Mouse (Mus musculus): Measurements from ENCODE around the gene 4930426L09Rik.

4930426L09Rik gene

GRCm38 (mm10) chr2:18998054-18998478, at the start of gene 4930426L09Rik, which contains the start of gene Pip4k2a:
TSS of gene 4930426L09Rik (plus strand) at chr2:18998343.
TSS of gene Pip4k2a (minus strand) at chr2:18998126.
- peak; percentile 87 for DNase-seq (ENCODE audit: low read depth)

DNA sequence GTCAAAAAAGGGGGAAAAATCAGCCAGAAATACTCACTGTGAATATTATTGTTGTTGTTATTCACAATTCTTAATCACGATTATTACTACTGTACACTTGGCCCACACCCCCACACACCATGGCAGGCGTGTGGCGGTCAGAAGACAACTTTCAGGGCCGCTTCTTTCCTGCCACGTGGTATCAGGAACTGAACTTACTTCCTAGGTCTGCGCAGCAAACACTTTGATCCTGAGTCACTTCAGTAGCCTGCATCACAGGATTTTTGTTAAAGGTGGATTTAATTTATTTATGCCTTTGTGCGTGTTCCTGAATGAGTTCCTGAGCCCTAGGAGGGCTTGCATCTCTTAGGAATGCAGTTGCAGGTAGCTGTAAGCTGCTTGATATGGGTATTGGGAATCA, 49.4 kb upstream of the 4930426L09Rik start:
- DNase-seq (ENCODE audit: low read depth) = peak; percentile 50

GRCm38 (mm10) chr2:18950758-18951157, 47.4 kb upstream of the 4930426L09Rik start:
- DNase-seq (ENCODE audit: low read depth) = peak; percentile 42

DNA sequence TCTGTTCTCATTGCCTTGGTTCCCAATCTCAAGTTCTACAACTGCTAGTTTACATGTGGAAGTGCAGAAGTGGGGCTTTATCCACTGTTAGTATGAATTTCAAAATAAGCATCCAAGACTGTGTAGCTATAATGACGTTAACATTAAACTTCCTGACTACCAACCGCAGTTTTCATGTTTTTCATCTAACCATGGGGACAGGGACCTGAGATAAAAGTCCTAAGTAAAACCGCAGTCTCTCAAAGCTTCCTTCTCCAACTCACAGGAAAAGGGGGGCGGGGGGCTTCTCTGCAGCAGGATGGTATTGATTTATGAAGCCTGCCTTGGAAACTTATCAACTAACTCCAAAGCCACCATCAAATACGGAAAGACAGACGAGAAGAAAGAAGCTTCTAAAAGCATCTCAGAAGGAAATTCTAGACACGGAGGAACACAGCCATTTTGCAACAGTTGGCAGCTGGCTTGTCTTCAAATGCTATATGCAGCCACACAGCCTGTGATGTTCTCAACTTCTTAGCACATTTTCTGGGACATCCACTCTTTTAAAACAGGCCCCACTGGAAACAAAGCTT, 46.0 kb upstream of the 4930426L09Rik start:
- peak; percentile 98 for DNase-seq (ENCODE audit: low read depth)

DNA sequence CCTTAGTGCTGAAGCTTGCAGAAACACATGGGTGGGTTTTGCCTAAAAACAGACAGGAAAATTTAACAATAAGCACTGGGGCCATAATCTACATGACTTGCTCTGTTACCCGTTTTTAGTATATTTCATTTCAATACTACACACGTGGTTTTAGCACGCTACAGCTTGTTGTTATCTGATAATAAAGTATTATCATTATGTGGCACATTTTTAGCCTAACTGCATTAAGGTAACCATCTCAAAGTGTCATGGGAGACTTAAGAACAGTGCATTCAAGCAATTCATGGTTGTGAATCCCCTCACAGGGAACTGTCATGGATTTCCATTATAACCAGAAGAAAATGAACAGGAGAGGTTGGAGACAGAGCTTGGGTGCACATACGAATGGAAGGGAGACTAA, 43.7 kb upstream of the 4930426L09Rik start:
- DNase-seq (ENCODE audit: low read depth) = no peak

- no peak for DNase-seq (ENCODE audit: low read depth)
Observed at GRCm38 (mm10) chr2:18955022-18955421, 43.1 kb upstream of the 4930426L09Rik start.

DNA sequence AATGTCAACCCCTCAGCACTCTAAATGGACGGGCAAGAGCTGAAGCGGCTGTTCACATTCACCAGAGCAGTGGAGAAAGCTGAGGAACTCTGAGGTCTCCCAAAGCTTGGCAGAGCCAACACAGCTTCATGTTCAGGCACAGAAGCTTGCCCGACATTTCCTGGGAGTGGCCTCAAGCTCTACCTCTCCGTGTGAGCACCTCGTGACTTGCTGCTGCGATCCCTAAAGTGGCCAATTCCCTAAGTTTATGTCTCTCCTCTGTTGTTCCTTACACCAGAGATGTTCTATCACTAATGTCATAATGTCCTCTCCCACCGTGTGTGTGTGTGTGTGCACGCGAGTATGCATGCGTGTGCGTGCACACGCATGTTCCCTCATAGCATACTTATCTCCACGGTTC, 42.5 kb upstream of the 4930426L09Rik start:
- peak; percentile 33 for DNase-seq (ENCODE audit: low read depth)

DNA sequence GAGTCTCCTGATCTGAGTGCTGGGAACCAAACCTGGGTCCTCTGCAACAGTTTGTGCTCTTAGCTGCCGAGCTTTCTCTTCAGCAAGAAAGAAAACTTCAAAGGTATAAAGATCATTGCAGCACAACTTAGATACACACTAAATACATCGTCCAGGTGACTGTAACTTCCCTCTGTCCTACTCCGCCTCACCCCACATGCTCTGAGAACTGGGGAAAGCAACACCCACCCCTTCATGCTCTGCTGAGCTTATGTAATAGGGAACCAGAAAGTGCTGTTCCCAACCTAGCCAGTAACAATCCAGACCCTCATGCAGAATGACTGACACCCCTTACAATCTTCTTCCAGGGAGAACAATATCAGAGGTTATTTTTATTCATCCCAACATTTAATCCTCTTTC, 41.7 kb upstream of the 4930426L09Rik start:
- DNase-seq (ENCODE audit: low read depth) = no peak

GRCm38 (mm10) chr2:18956945-18957344, 41.2 kb upstream of the 4930426L09Rik start:
- DNase-seq (ENCODE audit: low read depth) = peak; percentile 70

DNA sequence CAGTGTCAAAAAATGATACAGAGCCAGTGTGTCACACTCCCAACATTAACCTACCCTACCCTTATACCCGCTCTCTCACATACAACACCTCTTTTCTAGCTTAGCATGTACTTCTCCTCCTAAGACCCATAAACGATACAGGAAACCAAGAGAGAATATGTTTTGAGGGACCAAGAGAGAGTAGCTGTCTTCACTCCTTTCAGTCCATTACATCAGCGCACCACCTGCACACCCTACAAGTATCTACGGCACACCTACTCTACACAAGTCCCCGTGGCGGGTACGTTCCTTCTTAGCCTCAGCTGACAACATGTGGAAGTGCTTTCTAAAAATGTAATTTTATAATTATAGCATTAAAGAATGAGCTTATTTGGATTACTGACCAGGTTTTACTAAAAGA, 40.7 kb upstream of the 4930426L09Rik start:
- no peak for DNase-seq (ENCODE audit: low read depth)

- no peak for DNase-seq (ENCODE audit: low read depth)
Observed at GRCm38 (mm10) chr2:18958044-18958443, 40.1 kb upstream of the 4930426L09Rik start.

GRCm38 (mm10) chr2:18958501-18958900, 39.6 kb upstream of the 4930426L09Rik start:
- DNase-seq (ENCODE audit: low read depth) = peak; percentile 84

DNA sequence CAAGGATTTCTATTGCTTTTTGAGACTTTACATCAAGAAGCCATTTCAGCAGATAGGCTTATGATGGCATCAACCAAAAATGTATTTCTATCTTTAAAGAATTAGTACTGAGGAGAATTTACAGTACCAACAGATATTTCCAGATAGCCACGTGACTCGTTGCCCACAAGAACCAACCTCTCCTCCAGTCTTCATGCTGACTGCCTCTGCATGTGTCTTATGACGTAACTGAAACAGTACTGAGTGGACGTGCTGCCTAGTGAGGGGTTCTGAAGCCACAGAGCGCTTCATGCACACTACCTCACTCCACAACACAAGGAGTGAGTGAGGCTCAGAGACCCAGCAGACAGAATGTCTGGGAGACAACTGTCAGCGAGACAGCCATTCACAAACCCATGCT, 39.1 kb upstream of the 4930426L09Rik start:
- peak; percentile 79 for DNase-seq (ENCODE audit: low read depth)

GRCm38 (mm10) chr2:18959558-18959957, 38.6 kb upstream of the 4930426L09Rik start:
- no peak for DNase-seq (ENCODE audit: low read depth)

DNA sequence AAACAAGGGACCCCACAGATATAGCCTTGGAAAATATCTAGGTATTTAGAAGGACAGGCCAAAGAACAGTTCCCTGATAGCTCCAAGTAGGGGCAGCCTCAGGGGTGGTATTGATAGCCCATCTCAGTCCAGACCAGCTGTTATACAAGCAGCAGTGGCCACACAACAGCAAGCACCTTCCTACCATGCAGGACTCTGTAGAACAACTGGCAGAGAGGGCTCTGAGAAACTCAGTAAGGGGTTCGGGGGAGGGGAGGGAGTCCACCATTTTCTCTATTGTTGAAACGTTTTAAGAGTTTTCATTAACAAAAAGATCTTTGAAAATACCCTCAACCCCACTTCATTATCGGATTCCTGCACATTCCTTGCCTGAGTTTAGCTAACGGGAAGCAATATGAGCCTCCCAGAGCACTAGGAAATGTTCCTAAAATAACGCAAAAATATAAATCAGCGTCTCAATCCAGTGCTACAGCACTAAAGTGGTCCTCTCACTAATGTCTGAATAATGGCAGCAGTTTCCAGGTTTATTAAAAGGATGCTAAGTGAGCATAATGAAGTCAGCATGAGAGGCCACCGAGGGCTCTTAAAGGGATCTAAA, 37.7 kb upstream of the 4930426L09Rik start:
- no peak for DNase-seq (ENCODE audit: low read depth)

GRCm38 (mm10) chr2:18962502-18962901, 35.6 kb upstream of the 4930426L09Rik start:
- peak; percentile 80 for DNase-seq (ENCODE audit: low read depth)

- no peak for DNase-seq (ENCODE audit: low read depth)
Observed at GRCm38 (mm10) chr2:18963286-18964040, 34.7 kb upstream of the 4930426L09Rik start.

DNA sequence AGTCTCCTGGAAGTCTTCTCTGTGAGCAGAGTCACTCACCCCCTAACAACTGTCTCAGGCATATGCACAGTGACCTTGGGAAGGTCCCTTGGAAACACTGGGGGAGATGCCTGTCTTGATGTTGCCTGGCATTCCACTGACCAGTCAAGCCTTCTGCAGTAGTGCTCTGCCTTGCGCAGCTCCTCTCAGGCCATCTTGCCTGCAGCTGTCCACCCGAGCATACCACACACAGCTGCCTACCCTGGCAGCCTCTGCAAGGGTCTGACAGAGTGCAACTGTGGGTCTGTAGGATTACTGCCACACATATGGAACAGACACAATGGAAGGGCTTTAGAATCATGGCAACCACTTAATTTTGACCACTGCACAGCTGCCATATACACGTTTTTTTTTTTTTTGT, 33.0 kb upstream of the 4930426L09Rik start:
- no peak for DNase-seq (ENCODE audit: low read depth)

DNA sequence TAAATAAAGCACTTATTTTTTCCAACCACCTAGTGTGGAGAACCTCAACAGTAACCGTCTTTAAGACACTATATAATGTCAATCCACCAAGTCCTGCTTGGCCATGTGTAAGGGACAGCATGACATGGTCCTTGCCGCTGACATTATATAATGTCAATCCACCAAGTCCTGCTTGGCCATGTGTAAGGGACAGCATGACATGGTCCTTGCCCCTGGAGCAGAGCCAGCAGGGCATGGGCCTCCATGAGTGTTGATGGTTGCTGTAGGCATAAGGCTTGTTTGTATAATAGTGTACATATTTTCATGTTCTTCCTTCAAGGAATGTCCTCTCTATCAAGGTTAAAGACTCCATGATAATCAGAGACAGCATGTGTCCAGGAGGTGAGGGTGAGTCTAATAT, 32.2 kb upstream of the 4930426L09Rik start:
- DNase-seq (ENCODE audit: low read depth) = no peak

DNA sequence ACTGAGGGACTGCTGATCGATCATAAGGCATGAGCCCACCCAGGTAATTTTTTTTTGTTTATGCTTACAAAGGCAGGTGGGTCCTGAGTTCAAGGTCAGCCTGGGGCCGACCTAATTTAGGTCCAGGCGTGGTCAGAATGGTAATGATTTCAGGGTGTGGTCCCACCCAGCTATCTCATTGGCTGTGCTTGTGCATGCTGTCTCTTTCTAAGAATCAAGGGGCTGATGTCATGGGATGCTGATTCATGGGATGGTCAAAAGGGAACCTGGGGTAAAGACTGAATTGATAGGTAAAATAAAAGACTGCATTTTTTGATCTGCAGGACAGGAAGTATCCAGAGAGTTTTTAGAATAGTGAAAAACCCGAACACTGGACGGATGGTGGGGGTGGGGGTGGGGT, 31.6 kb upstream of the 4930426L09Rik start:
- DNase-seq (ENCODE audit: low read depth) = no peak

GRCm38 (mm10) chr2:18967451-18968063, 30.6 kb upstream of the 4930426L09Rik start:
- DNase-seq (ENCODE audit: low read depth) = no peak

DNA sequence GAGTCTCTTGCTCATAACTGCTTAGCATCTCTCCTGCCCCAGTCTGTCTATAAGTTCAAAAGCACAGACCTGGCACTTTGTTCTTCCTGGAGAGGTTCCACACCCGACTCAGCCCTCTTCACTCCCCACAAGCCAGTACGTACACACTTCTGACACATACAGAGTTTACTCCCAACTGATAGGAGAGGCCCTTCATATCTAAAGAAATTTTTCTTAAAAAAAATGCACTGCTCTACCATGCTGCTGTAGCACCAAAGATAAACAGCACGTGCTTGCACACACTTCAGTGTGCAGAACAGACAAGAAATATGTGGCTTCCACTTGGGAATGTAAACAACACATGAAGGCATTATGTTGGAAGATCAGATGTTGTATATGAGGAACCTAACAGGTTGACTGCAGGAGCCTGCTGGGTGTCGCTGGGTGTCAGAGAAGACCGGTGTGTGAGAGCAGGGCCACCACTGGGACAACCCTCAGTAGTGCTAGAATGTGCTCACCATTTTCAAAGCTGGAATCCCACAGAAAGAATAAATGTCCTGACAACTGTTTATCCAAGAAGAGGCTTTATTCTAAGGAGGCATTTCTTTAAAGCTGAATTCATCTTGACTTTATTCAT, 29.0 kb upstream of the 4930426L09Rik start:
- DNase-seq (ENCODE audit: low read depth) = no peak
